Mouse (Mus musculus) C2C12 (cell line): ENCODE measurements around the gene Pla2g6.

ENCODE experiments used
- CEBPB ChIP-seq: IDR thresholded peaks from one replicate; pipeline ENCODE4 v1.6.1; 2011; ENCODE audit warnings: low read depth, mild to moderate bottlenecking, control low read depth, moderate library complexity
- CTCF ChIP-seq: IDR thresholded peaks from one replicate; pipeline ENCODE4 v1.5.1; 2011; ENCODE audit not compliant: control insufficient read depth, insufficient read depth, insufficient read length
- FOSL1 ChIP-seq: IDR thresholded peaks from one replicate; pipeline ENCODE4 v1.8.0; 2011; ENCODE audit warnings: mild to moderate bottlenecking, low read length; ENCODE audit not compliant: poor library complexity, insufficient read depth, severe bottlenecking
- MAX ChIP-seq: IDR thresholded peaks from one replicate; pipeline ENCODE4 v1.6.1; 2011; ENCODE audit warnings: mild to moderate bottlenecking, control low read depth
- MYOD1 ChIP-seq: IDR thresholded peaks from one replicate; pipeline ENCODE4 v1.6.1; 2011; ENCODE audit warnings: low read depth; ENCODE audit not compliant: control insufficient read depth, insufficient read length
- MYOG ChIP-seq: IDR thresholded peaks from one replicate; pipeline ENCODE4 v1.6.1; 2011; ENCODE audit not compliant: control insufficient read depth, insufficient read length; ENCODE audit errors: extremely low read depth
- USF1 ChIP-seq: IDR thresholded peaks from one replicate; pipeline ENCODE4 v1.6.1; 2011; ENCODE audit warnings: low read depth, mild to moderate bottlenecking, control low read depth, moderate library complexity

DNA sequence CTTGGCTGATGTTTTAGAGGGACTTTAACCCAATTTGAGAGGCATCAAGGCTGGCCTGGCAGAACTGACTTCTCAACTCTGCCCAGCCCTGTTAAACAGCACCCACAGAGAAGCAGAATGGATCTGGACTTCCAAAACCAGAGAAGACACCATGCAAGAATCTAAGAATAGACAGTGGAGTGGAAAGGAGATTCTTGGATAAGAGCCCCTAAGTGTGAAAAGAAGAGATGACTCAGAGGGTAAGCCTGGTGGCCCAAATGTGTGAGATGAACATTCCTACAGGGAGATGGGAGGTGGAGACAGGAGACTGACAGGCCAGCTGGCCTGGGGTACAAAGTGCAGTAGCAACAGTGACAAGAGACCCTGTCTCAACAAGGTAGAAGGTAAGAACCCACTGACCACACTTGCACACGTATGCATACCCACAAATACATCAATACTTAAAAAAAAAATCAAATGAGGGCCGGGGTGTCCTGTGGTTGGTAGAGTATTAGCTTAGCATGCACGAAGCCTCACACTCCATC lies 65.3 kb downstream of the Pla2g6 start:
- TF ChIP-seq CTCF: no peak
- no peak for TF ChIP-seq USF1
- no peak for TF ChIP-seq CEBPB
- no peak for TF ChIP-seq MAX
- no peak for TF ChIP-seq MYOD1
- TF ChIP-seq FOSL1: no peak
- TF ChIP-seq MYOG: no peak
